Mouse (Mus musculus) thymus, adult 18-20 months (tissue): ENCODE measurements around the gene Slc36a1.

Experiments
- DNase-seq, 2 experiments: peaks; one replicate each; pipeline ENCODE4 v3.0.0; 2022; ENCODE audit warnings: mixed read lengths in 2 of 2

Slc36a1 gene

DNA sequence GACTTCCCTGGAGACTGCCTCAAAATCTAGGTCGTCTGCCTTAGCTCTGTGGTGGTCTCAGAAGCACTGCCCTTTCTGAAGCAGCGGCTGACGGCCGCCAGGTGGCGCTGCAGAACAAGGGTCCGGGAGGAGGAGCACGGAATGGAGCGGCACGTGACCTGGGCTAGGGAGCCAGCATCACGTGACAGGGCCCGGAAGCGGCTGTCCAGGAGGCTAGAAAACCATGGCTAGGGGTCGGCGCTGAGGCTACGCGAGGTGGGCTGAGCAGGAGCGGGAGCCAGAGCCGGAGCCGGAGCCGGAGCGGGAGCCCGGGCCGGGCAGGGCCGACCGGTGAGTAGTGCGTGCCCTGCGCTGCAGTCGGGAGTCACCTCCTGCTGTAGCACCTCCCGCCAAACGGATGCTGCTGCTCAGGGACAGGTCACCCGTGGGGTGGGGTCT, at the start of gene Slc36a1:
Slc36a1 (plus strand) TSS at position 192 of the 438 bp plus-strand sequence.
- DNase-seq, result peak; percentile 91 to 92

DNA sequence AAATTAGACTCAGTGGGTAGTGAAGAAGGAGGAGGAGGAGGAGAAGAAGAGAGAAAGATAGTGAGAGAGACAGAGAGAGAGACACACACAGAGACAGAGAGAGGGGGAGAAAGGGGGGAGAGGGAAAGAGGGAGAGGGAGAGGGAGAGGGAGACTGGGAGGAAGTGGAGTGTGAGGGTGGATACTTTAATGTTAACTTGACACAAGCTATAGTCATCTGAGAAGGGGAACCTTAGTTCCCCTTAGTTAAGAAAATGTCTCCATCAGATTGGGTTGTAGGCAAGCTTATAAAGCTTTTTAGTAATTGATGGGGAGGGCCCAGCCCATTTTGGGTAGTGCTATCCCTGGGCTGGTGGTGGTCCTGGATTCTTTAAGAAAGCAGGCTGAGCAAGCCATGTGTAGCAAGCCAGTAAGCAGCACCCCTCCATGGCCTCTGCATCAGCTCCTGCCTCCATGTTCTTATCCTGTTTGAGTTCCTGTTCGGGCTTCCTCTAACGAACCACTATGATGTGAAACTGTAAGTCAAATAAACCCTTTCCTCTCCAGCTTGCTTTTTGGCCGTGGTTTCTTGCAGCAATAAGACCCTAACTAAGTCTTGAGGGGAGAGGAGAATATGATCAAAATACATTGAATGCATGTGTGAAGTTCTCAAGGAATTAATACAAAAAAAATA, 49.6 kb upstream of the Slc36a1 start:
- DNase-seq, result no peak

DNA sequence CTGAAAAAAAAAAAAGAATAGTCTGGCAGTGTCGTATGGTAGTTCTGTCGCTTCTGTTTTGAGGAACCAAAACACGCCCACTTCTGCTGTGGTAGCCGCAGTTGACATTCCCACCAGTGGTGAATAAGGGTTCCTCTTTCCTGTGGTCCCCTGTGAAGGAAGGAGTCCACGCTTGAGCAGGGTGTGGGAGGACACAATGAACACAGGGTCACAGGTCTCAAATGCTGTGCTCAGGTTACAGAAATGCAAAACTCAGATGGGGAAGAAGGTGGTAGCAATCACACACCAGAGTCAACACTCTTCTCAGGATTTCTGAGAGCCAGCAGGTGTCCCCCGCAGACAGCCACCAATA, 49.1 kb upstream of the Slc36a1 start:
- no peak for DNase-seq

DNA sequence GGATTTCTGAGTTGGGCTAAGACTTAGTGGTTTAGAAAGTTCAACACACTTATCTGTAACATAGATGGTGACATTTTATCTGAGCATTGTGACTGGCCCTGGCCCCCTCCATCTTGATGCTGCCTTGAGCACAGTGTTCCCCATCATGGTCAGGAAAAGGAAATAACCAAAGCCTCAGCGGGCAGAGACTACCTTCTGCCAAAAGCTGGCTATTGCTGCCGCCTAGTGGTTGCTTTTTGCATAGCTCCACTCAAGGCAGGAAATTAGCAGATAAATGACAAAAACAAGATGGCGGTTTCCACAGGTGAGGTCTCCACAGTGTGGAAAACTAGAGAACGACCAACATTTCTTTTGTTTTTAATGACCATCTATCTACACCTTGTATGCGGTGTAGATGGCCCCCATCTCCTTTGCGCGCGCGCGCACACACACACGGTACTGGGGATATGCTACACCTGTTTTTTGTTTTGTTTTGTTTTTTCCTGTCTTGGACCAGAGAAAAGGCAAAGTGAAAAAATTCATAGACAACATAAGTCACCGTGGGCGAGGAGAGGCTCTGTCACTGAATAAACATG, 45.3 kb upstream of the Slc36a1 start:
- peak; percentile 62 to 79 for DNase-seq

DNA sequence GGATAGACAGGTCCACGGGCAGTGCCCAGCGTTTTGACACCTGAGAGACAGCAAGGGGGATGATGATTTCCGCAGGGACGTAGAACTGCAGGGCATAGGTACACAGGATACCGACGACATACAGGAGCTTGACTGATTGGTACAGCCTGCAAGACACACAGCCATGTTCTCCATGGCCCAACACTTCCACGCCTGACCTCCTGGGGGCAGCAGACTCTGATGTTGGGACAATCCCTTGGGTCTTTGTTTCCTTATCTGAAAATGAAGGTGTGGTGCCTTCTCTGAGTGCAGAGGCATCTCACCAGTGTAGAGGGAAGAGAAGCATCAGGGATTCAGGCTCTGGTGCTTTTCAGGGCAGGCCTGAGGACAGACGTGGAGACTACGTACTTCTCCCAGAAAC, 41.5 kb upstream of the Slc36a1 start:
- peak; percentile 33 to 38 for DNase-seq

DNA sequence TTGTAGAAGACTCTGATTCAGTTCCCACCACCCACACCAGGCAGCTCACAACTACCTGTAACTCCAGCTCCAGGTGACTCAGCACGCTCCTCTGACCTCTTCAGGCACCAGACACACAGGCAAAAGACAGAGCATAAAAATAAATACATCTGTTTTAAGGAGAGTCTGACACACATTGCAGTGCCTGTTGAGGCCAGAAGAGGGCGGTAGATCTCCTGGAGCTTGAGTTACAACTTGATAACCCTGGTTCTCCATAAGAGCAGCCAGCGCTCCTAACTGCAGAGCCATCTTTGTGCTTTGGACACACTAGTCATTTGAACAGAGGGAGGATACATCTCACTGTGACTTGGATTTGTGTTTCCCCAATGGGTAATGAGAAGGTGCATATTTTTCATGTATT, 39.4 kb upstream of the Slc36a1 start:
- no peak for DNase-seq

DNA sequence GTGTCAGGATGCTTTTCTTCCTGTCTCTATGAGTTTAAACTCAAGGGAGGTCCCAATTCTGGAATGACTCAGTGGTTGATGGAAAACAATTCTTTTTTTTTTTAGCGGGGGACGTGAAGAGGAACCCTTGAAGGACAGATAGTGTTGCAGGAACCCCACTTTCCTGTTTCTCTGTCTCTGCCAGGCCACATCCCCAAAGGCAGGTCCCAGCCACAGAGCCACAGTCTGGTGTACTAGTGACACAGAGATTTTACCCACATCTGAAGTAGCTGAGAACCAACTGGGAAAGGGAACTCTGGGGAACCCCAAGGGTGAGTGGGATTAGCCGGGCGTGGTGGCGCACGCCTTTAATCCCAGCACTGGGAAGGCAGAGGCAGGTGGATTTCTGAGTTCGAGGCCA, 38.4 kb upstream of the Slc36a1 start:
- DNase-seq, result no peak

DNA sequence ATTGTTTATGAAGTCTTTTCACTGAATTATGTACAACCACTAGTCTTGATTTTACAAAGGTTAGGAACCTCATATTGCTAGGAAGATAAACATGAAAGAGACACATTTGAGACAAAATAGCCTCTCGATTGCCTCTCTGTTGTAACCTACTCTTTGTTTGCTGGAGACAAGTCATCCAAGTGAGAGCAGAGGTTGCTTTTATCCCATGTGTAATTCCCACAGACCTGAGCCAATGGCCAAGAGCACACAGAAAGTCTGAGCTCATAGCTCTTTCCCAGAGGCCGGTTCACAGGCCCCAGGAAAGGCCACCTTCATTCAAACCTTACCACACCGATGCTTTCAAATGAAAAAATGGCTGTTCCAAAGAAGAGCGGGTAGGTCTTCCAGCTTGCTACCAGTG, 35.6 kb upstream of the Slc36a1 start:
- no peak for DNase-seq

DNA sequence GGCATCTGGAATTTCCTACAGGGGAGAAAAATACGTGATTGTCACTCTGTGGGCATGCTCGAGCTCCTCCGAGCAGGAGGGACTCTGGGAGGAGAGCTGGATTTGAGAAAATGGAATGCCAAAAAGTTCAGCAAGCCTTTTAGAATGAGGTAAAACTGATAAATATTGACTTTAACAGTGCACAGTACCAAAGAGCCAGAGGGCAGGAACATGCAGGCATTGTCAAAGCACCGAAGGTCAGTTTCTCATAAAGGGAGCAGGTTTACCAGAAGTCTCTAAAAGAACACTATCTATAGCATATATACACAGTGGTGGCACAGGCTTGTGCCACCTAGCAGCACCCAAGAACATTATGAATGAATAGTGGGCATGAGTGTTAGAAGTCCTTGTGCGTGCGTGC, 35.2 kb upstream of the Slc36a1 start:
- DNase-seq, result no peak

DNA sequence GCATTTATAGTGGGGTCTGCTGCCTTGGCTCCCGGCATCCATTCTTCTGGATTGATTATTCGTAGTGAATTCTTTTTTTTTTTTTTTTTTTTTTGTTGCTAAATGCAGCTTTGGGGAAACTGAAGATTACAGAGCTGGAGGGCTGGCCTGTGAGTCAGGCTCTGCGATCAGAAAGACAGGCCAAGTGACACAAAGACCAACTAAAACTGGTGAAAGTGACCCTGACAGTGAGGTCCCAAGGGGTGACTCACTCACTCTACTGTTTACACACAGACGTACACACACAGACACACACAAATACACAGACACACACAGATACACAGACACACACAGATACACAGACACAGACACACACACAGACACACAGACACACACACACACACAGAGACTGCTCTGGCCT, 33.6 kb upstream of the Slc36a1 start:
- DNase-seq, result no peak

DNA sequence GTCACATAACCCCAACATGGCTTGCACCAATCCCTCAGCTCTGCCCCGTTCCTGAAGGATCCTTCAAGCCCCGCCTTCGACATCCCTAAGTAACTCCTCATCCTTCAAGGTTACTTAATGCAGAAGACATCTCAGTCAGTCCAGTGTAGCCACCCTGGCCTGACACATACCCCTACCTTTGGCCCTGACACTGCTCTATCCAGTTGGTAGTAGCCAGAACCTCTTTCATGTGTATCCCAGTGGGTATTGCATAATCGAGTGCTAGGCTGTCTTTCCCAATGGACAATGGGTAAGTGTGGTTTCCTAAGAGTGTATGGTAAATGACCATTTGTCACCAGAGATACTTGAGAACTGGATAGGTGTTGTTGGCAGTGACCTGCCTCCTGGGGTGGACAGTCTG, 25.3 kb upstream of the Slc36a1 start:
- no peak for DNase-seq

DNA sequence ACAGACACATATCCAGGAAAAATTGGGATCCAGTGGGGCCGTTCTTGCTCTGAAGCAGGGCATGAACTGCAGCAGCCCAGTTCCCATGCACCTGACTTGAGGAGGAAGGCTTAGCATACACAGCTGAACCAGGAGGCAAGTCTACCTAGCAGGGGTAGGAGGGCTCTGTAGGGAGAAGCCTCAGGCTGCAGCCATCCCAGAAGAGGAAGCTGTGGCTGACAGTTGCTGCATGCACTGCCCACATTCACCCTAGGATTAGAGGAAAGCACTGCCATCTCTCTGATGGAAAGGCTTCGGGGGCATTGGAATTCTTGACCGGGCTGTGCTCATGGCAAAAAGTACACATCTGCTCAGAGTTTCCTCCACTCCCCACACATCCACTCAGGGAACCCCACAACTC, 24.3 kb upstream of the Slc36a1 start:
- DNase-seq, result no peak

DNA sequence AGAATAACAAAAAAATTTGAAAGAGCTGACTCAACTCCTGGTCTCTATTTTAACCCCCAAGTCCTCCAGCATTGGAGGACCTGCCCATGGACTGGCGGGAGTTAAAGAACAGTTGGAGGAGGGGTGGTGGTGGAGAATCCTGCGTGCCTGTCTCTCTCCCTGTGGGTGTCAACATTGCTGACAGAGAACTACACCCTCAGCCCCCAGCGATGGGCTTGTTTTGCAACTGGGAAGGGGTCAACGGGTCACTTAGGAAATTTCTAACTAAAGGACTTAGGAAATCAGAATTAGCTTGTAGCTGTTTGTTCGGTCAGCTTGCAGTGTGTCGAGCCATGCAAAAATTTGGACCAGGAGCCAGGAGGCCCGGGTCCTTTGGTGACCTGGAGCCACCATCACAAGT, 21.0 kb upstream of the Slc36a1 start:
- DNase-seq, result no peak

DNA sequence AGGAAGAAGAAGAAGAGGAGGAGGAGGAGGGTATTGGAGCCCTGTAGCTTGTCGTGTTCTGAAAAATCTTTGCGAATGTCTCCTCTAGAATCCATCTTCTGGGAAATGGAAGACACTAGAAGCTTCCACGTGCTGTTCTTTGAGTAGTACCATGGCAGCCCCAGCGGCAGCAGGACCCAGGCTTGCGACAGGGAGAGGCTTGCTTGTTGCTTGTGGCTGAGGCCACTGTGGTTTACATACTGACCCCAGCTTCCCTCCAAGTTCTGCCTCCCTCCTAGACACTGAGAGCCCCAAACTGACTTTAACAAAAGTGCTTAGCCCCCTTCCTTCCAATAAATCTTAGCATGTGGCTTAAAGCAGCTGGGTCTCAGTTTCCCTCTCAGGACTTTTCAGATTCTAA, 19.9 kb upstream of the Slc36a1 start:
- no peak for DNase-seq

DNA sequence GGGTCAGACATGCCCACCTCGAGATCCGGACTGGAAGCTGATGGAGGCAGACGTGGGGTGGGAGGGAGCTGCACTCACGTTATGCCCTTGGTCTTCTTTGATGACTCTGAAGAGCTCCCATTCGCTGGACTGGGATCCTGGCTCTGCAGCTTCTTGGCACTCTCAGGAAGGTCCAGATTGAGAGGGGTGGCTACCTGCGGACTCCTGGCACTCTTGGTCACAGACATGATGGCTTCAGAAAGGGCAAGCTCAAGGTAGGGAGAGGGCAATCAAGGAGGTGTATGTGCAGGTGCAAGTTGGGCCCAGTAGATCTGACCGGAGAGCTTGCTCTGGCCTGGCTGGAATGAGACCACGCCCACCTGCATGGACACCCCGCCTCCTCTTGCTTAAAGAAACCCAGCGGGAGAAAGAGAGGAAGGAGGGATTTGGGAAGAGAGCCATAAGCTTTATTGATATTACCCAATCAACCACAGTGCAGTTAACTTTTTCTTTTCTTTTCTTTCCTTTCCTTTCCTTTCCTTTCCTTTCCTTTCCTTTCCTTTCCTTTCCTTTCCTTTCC, 19.3 kb upstream of the Slc36a1 start, which contains the start of gene Slc36a2:
Slc36a2 (minus strand) TSS at position 345 of the 559 bp plus-strand sequence.
- DNase-seq, result no peak

DNA sequence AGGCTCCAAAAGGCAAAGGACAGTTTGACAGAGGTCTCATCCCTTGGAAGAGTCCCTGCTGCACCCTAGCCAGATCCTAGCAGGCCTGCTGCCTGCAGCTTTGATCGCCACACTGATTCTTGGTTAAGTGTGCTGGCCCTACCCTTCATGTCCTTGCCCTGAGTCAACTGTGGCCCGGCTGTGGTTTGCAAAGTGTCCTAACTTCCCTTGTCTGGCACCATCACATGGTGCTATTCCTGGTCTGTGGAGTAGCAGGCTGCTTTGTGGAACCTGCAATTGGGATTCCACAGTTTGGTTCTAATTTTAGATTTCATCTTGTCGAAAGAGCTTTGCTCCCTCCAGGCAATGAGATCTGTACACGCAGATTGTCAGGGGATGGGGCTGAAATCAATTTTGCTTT, 16.9 kb upstream of the Slc36a1 start:
- DNase-seq, result no peak

DNA sequence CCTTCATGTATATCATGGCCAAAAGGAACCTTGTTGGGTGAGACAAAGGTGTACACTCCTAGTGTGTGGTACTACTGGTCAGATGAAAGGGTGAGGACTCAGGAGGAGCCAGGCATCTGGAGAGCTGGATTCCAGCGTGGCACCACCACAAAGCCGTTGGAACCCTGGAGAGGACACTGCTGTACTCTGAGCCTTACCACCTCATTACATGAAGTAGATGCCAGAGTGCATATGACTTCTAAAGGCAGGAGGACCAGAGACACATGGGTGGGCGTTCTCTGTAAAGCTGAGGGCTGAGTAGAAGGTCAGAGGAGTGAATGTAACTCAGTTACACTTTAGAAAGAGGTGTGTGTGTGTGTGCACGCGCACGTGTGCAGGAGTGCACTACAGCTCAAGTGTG, 16.4 kb upstream of the Slc36a1 start:
- no peak for DNase-seq

DNA sequence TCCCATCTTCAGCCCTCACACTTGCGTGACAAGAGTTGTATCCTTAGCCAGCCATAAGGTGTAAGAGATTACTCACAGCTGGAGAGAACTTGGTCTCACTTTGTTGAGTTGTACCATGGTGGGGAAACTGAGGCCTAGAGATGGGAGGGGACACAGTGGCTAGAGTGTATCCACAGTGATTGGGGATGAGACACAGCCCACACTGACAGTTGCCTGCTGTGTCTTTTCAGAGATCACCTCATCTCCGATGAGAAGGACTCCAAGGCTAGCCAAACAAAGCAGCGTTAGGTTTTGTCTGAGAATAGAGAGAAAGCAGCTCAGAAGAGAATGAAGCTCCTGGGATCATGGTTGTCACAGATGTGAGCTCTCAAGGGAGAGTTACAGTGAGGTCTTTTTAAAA, 13.9 kb upstream of the Slc36a1 start:
- no peak for DNase-seq

DNA sequence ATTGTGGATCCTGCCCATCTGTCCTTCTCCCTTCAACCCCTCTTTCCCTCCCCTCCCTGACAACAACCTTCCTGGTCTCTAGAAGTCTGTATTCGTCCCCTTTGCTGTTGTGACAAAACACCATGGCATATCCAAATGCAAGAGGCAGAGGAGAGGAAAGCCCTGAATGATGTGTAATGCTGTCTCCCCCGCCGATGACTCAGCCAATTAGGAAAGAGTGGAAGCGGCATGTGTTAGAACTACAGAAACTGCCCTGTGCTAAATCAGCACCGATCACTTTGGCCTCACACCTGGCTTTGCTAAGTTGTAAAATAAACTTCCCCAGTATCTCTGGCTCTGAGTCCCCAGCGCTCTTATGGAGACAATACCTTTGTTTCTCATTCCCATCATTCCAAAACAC, 7.1 kb upstream of the Slc36a1 start:
- no peak for DNase-seq

DNA sequence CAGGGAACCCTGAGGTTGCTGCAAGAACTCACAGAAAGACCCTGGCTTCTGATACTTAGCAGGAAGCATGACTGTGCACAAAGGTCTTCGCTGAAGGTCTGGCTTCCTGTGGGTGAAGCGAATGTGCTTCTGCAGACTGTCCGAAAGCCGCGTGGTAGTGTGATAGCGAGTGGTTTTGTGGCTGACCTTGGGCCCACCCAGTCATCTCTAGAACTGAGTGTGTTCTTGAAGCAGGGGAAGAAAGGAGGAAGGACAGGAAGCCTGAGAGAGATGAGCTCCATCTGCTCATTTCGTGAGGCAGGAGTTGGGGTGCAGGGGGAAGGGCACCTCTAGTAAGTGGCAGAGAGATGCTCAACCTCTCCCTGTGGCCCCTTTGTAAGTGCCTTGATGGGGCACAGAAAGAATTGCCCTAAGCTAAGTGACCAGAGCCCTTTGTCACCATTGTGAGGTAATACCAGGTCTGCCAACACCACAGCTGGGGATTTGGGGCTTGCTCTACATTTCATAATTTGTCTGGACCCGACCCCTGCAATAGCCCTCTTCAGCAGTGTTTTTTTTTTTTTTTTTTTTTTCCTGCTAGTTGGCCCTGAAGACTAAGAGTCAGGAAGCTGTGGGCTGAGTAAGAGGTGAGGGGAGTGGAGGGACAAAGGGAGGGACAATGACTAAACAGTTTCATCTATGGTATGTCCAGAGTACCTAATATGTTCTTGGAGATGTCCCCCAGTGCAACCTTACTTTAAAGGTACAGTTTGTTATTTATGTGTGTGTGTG, 6.2 kb upstream of the Slc36a1 start:
- DNase-seq, result no peak

DNA sequence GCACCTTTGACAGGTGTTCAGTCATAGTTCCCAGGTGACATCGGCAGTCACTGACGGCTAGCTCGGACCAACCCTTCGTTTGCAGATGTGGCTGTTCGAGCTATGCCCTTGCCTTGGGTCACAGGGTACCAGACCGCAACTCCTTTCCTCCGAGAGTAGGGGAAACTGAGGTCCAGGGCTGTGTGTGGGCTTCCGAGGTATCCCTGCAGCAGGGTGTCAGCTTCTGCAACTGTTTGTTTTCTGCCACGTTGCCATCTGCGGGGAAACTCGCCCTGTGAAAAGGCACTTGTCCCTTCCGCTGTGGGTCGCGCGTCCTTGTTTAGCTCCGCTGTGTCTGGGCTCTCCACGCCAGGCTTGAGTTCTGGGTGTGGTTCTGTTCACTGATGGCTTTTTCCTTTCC, 452 bp downstream of the Slc36a1 start:
- DNase-seq, result no peak

DNA sequence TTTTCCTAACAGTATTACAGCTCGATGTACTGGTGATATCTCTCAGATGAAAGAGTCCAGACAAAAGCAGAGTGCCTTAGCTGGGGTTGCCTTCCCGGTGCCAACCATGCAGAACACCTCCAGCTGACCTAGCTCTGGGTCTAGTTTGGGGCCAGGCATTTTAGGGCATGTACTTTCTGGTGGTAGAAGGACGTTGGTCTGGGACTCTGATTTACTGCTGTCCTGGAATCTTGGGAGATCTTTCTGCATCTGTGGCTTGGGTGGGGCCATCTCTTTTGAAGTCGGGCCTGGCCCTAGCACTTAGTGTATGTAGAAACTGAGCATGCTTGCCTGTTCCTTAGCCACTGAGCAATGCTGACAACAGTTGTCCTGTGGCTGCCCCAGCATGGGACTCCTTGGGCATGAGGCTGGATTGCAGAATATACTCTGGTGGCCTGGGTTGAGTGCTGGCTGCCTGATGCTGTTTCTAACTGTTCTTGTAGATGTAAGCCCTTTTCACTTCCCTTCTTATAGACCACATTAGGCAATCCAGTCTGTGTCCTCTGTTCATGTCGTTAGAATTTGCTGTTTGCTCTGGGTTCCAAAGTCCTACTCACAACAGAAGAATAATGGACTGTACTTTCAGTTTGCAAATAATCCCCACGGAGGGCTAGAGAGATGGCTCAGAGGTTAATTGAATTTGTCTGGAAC, 4.0 kb downstream of the Slc36a1 start:
- no peak for DNase-seq

DNA sequence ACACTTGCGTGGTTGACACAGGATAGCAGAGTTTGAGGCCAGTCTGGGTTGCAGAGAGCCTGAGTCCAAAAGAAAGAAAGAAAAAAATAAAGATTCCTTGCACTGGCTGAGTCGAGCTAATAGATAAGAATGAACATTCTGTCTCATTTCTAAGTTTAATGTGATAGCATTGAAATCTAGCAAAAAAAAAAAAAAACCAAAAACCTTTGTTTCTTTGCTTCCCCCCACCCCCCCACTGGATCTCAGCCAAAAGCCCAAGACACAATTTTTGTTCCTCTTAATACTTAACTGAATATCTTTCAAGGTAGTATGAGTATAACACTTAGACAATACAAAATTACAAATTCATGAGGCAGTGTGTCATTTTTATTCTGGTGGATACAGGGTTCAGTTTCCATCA, 4.9 kb downstream of the Slc36a1 start:
- no peak for DNase-seq
